Mouse (Mus musculus): Measurements from ENCODE around the gene Stxbp3.

DNA sequence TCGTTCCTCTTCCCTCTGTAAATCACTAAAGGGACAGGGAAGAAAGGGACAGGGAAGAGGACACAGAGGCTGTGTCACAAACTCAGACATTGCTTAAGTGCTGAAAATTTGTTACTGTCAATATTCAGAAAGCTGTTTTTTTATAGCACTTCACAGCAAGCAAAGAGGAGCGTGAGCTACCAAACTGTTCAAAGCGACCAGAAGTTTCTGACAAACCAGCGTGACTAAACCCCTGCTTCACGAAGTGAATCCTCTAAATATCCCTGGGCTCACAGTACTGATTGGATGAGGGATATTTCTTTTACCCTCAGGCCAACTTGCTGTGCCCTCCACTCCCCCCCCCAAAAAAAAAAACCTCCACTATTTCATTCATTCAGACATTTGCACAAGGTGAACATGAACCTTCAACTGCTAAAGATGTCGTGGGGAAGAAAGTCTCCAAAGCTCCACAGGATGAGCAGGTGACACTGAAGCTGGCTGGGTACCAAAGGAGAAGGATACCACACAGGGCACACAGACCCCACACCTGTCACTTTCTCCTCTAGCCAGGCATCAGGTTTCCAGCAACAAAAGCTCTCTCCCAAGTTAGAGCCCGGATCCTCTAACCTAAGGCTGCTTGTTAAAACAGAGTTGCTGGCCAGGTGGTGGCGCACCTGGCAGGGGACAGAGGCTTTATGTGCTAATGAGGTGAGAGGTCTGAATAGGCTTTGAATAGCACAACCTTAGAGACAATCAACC is 16.2 kb upstream of the Stxbp3 start:
- TF ChIP-seq CTCF (IDR thresholded peaks at IDR 0.05; ENCODE audit: control insufficient read depth, insufficient read depth, insufficient read length): no peak
- no peak for TF ChIP-seq USF1 (IDR thresholded peaks at IDR 0.05; ENCODE audit: low read depth)

All from C2C12 (cell line).